Mouse (Mus musculus) cerebellum, adult 11 months (tissue): Measurements from ENCODE around the gene Gm45021.
A peak's percentile ranks its signal among the peaks of the same experiment; 100 is the strongest.
"Not testable (repeated sequence)": the region's sequence is repeated elsewhere in the genome, so short reads cannot be mapped to it uniquely, and the experiment has no call there.

Experiments used
- DNase-seq: peaks from one replicate; pipeline ENCODE4 v3.0.0; 2022

The Gm45021 gene

GRCm38 (mm10) chr6:48622186-48622843 is 32.9 kb downstream of the Gm45021 start:
- DNase-seq, result not testable (repeated sequence)

- no peak for DNase-seq
Observed at GRCm38 (mm10) chr6:48623460-48623859, 34.0 kb downstream of the Gm45021 start.

DNA sequence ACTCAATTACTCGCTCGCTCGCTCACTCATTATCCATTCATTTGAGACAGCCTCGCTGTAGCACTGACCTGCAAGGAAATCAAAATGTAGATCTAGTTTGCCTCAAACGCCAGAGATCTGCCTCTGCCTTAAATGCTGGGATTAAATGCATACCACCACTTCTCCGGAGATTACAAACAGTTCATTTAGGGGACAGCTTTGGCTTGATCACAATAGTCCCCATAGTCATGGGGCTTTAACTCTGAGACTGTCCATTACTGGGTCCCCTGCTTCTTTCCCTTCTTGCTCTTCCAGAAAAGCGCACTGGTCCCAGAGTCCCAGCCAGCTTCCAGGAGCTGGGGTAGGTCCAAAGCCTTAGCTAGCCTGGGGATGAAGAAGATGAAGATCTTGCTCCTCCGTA is 37.1 kb downstream of the Gm45021 start, which contains the start of gene AI854703:
Gene AI854703 (plus strand): TSS at position 301 of the 400 bp plus-strand sequence.
- DNase-seq, result no peak

DNA sequence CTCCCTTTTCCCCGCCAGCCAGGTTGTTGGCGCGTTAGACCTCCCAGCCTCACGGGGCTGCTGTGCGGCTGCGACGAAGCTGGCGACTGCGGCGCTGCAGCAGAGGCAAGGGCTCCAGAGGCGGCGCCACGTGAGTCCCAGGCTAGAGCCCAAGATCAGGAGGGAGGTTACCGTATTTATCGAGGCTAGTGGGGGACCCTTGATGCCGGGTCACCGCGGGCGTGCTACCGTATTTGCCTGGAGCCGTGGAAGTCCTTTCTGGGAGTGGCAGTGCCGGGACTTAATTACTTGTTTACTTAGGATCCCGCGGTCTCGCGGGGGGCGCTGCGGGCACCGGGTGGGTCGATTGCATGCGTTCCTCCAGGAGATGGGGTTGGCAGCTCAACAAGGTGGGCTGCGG is 37.6 kb downstream of the Gm45021 start:
- DNase-seq, result peak; percentile 59

- DNase-seq, result no peak
Observed at GRCm38 (mm10) chr6:48627511-48627924, 38.1 kb downstream of the Gm45021 start.

- no peak for DNase-seq
Observed at GRCm38 (mm10) chr6:48628377-48628776, 39.0 kb downstream of the Gm45021 start.

DNA sequence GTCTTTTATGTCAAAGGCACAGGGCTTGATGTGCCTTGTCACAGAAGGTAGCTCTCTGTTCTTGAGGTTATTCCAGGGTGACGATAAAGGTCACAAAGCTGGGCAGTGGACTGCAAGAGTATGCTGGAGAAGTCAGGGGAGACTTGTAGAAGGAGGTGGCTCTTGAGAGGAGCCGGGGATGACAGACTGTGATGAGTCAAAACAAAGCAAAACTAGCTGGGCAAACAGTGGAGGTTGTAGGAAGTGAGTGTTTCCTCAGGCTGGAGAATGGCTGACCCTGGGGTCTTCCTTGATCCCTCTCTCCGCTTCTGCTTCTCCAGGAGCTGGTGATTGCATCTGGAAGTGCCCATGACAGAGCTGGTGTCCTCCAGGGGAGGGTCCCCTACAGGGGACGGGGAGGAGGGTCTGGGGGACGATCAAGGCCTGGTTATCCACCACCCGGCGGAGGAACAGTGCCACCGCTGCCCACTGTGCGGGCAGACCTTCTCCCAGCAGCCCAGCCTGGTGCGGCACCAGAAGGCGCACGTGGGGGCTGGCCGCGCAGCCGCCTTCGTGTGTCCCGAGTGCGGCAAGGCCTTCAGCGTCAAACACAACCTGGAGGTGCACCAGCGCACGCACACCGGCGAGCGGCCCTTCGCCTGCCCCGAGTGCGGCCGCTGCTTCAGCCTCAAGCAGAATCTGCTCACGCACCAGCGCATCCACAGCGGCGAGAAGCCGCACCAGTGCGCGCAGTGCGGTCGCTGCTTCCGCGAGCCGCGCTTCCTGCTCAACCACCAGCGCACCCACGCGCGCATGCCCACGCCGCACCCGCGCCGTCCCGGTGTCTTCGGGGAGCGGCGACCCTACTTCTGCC is 39.6 kb downstream of the Gm45021 start:
- peak; percentile 52 for DNase-seq

GRCm38 (mm10) chr6:48629661-48630034 is 40.2 kb downstream of the Gm45021 start:
- no peak for DNase-seq

DNA sequence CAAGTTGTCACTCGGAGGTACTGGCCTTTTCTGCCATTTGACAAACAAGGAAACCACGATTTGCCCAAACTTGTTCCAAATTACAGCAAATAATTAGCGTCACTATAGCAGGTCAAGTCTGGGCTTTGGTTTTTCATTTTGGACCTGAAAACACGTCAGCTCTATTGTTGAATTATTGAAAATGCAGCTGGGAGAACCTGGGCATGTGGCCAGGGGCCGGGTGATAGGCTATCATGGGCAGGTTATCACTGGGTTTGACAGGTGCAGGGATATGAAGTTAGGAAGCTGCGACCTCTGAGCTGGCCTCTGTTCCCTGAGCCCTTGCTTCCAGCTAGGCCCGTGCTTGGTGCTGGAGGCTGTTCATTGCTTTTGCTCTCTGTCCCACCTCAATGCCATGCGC is 41.4 kb downstream of the Gm45021 start:
- no peak for DNase-seq

- DNase-seq, result no peak
Observed at GRCm38 (mm10) chr6:48635105-48635504, 45.7 kb downstream of the Gm45021 start.

DNA sequence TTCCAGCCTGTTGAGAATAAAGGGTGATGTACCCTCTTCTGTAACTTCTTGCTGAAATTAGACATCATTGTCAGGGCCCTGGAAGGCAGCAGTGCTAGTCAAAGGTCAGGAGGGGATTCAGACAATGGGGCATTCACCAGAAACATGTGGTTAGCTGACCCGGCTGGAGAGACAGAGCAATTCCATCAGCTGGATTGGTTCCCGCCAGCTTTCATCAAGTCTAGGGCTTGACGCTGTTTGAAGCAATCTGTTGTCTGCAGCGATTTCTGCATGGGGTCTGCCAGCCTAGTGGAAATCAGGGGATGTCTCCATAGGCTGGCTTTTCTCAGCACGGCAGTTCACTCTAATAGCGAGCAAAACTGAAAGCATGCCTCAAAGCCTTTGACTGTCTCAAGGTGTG is 47.1 kb downstream of the Gm45021 start:
- DNase-seq, result no peak

DNA sequence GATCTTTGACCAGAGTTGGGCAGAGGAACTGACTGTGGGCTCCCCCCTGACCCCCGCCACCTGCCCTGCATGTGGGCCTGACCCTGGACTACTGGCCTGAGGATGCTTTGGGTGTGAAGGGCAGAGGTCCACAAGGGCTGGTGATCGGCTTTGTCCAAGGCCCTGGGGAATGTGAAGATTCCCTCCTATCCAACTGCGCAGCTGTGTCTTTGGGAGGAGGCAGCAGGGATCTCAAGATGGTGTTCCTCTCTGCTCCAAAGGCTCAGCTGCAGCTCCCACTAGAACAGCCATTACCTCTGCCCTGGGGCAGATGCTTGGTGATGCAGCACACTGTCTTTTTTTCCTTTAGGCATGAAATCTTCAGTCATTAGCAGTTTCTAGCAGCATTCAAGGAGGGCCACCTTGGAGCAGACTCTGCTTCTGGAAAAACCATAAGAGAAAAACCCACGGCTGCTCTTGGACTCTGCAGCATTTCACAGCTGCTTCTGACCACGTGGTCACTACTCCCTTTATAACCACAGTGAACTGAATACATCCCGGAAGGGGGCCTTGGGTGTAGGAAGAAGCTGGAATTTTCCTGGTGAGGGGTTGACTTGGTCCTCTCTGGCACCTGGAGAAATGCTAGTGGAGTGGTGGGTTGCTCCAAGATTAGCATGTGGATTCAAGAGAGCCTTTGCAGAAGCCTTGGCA is 48.5 kb downstream of the Gm45021 start:
- DNase-seq, result no peak

- DNase-seq, result no peak
Observed at GRCm38 (mm10) chr6:48638553-48638952, 49.1 kb downstream of the Gm45021 start.

- no peak for DNase-seq
Observed at GRCm38 (mm10) chr6:48641391-48641790, 52.0 kb downstream of the Gm45021 start.

DNA sequence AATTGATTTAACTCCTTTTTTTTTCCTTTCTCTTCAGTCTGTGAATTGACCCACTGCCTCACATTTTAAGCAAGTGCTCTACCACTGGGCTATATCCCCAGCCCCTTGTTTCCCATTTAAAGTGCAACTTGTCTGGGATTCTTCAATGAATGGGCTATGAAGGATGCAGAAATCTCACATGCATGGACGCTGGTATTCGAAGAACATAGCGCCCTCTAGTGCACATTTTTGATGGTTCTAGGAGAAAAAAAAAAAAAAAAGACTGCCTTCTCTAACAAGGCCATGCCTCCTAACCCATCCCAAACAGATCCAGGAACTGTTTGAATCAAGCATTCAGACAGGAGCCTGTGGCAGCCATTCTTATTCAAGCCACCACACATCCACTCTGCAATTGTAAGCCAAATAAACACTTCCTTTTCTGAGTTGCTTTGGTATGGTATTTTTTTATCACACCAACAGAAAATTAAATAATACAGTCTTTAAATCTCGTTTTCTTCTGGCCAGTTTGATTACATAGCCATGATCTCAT is 53.4 kb downstream of the Gm45021 start:
- no peak for DNase-seq

- DNase-seq, result peak; percentile 50
Observed at GRCm38 (mm10) chr6:48645660-48646308, 56.4 kb downstream of the Gm45021 start.

DNA sequence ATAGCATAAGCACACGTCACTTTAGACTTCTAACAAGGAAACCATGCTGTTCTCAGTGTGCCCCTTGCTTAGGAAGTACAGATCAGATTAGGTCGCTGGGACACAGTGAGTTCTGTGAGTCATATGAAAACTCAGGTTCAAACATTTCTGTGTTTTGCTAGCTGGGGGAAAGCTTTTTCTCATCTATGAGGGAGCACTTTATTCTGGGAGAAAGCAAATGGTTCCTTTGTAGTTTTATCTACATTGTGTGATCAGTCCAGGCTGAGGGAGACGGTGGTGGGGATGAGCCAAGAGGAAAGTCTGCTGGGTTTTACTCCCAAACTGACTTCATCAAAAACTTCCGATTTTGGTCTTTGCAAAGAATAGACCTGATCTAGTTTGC is 56.9 kb downstream of the Gm45021 start:
- no peak for DNase-seq

DNA sequence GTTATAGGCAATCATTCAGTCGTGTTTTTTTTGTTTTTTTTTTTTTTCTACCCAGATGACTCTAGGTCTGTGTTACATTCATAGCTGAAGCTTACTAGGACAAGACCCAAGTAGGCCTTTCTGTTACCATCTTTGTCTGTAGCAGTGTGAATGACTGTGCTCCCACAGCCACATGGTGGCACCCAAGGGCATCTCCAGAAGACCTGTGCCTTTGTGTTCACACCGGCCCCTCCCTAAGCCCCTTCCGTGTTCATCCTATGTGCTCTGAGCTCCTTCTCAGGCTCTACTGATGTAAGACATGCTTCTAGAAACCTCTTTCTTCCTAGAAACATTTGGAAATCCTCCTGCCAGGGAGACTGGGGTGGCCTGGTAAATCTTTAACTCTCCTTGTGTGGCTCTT is 57.6 kb downstream of the Gm45021 start, which contains the start of gene Gimap8:
Gene Gimap8 (plus strand): TSS at position 240 of the 400 bp plus-strand sequence.
- DNase-seq, result no peak

GRCm38 (mm10) chr6:48647611-48648010 is 58.2 kb downstream of the Gm45021 start:
- DNase-seq, result no peak

DNA sequence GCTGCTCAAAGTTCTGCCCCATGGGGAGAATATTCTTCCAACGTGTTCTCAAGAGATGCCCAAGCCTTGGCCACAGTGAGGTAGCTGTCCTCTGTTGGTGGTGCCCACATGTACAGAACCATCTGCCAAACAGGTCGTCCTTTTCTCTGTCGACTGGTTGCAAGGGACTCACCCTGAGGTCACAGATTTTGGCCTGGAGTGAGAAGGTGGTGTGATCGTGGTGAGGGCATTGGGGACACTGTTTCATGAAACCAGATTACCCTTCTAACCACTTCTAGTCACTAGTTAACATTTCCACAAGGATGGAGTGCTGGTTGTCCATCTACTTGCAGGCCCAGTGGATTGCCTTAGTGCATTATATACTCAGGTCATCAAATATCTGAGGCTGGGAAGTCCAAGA is 59.4 kb downstream of the Gm45021 start:
- DNase-seq, result no peak

DNA sequence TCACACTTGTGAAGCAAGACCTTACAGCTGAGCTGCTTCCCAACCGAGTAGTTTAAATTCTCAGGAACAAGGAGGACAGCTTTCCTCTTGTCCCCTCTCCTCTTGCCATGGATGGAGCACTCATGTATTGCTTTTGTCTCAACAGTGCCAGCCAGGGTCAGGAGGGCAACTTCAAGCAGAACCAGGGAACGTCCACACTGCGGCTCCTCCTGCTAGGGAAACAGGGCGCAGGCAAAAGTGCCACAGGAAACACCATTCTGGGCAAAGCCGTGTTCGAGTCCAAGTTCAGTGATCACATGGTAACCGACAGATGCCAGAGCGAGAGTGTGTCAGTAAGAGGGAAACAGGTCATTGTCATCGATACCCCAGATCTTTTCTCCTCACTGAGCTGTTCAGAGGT is 60.6 kb downstream of the Gm45021 start:
- no peak for DNase-seq

- no peak for DNase-seq
Observed at GRCm38 (mm10) chr6:48658721-48659120, 69.3 kb downstream of the Gm45021 start.
